Mouse (Mus musculus) kidney, adult 2 months (tissue): Measurements from ENCODE around the gene Pde4d. TPM values are rescaled to one million over a fixed set of nuclear protein-coding genes. Genes with fewer than 3 reads are reported as not detected.

ENCODE experiments used
- DNase-seq: peaks from one replicate; pipeline ENCODE4 v3.0.0; 2021
- H3K27ac ChIP-seq: fragments of 200-500 bp; 2 replicates; pipeline ENCODE4 v1.5.1; 2012; ENCODE audit warnings: low read depth, low read length, control low read depth, inconsistent platforms; ENCODE audit not compliant: insufficient read depth
- H3K27me3 ChIP-seq: fragments of 200-500 bp; replicated peaks from 2 replicates; pipeline ENCODE4 v1.6.1; 2012; ENCODE audit warnings: mild to moderate bottlenecking, moderate library complexity, low read length, inconsistent platforms; ENCODE audit not compliant: control insufficient read depth, insufficient read depth
- H3K36me3 ChIP-seq: fragments of 200-500 bp; 2 replicates; pipeline ENCODE4 v1.6.1; 2012; ENCODE audit warnings: mild to moderate bottlenecking, moderate library complexity, low read length, inconsistent platforms; ENCODE audit not compliant: control insufficient read depth, insufficient read depth
- H3K4me1 ChIP-seq: fragments of 200-500 bp; 2 replicates; pipeline ENCODE4 v1.6.1; 2011; ENCODE audit warnings: low read length; ENCODE audit not compliant: control insufficient read depth, insufficient read depth
- H3K4me3 ChIP-seq: fragments of 200-500 bp; 2 replicates; pipeline ENCODE4 v1.5.1; 2011; ENCODE audit warnings: mild to moderate bottlenecking, low read depth, low read length, control low read depth; ENCODE audit not compliant: insufficient read depth
- CTCF ChIP-seq: fragments of 200-500 bp; conservative IDR thresholded peaks from 2 replicates; pipeline ENCODE4 v1.5.1; 2011; ENCODE audit warnings: low read depth, mild to moderate bottlenecking, control low read depth, low read length, moderate library complexity, mixed read lengths; ENCODE audit not compliant: insufficient read depth, insufficient read length
- POLR2A ChIP-seq: fragments of 200-500 bp; IDR thresholded peaks from one replicate; pipeline ENCODE4 v1.6.1; 2011; ENCODE audit warnings: low read depth, low read length, control low read depth
- WGBS: fragments of 180-500 bp; shearing (Covaris S2); methylation state at CpG from one replicate; pipeline ENCODE4 v1.1.7; 2018; 5-methylcytosine and 5-hydroxymethylcytosine counted together
- polyA plus RNA-seq: library from polyadenylated mRNA; depleted of rRNA; stranded (reverse); fragments of >200 nt; gene quantifications from 2 replicates; pipeline ENCODE4 v1.2.3, GENCODE M21; 2012

Pde4d gene
- polyA plus RNA-seq, 1 experiment: 18.3 TPM

- DNase-seq: no peak
- Histone ChIP-seq H3K27ac (no peak overlapping the region), H3K4me1 (no peaks in the 10 kb centered on the region), H3K4me3 (no peak overlapping the region), H3K36me3 (no peaks in the 10 kb centered on the region), H3K27me3 (no peaks in the 10 kb centered on the region)
- WGBS: 81% methylated on average over 6 of the region's 6 CpGs
- TF ChIP-seq CTCF (no peak), POLR2A (no peak)
These were observed 20.9 kb upstream of the Pde4d start for GRCm38 (mm10) chr13:108428809-108429208.

DNA sequence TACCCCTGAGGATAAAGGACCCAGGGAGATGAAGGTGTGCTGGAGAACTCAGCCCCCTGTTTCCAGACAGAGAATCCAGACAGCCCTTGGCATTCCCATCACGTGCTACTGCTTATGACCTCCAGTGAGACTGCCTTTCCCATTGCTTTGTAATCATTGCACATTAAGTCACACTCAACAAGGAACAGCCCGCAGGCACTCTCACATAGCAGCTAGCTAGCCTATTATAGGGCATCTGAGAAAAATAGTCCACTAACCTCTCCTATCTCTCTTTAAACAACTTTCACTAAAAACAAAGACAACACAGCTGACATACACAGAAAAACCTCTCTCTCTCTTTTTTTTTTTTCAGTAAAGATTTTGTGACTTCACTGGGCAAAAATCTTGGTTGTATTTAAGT is 20.1 kb upstream of the Pde4d start:
- WGBS: 67% methylated on average over 2 of the region's 2 CpGs
- Histone ChIP-seq H3K4me1 (no peaks in the 10 kb centered on the region), H3K36me3 (no peaks in the 10 kb centered on the region), H3K4me3 (no peak overlapping the region), H3K27ac (no peak overlapping the region), H3K27me3 (no peaks in the 10 kb centered on the region)
- TF ChIP-seq CTCF (no peak), POLR2A (no peak)
- DNase-seq: peak; percentile 25

GRCm38 (mm10) chr13:108431776-108432175 is 18.0 kb upstream of the Pde4d start:
- no peak for TF ChIP-seq POLR2A
- TF ChIP-seq CTCF: no peak
- H3K36me3 ChIP-seq: no peaks in the 10 kb centered on the region
- no peak overlapping the region for H3K27ac ChIP-seq
- H3K4me3 ChIP-seq: no peak overlapping the region
- no peaks in the 10 kb centered on the region for H3K27me3 ChIP-seq
- no peak for DNase-seq
- 87% methylated on average over 3 of the region's 3 CpGs for WGBS
- no peaks in the 10 kb centered on the region for H3K4me1 ChIP-seq

- TF ChIP-seq POLR2A (no peak), CTCF (no peak)
- DNase-seq: no peak
- Histone ChIP-seq H3K36me3 (no peaks in the 10 kb centered on the region), H3K4me1 (no peaks in the 10 kb centered on the region), H3K4me3 (no peak overlapping the region), H3K27me3 (no peaks in the 10 kb centered on the region), H3K27ac (no peak overlapping the region)
These were observed 14.1 kb upstream of the Pde4d start for GRCm38 (mm10) chr13:108435687-108436086.

DNA sequence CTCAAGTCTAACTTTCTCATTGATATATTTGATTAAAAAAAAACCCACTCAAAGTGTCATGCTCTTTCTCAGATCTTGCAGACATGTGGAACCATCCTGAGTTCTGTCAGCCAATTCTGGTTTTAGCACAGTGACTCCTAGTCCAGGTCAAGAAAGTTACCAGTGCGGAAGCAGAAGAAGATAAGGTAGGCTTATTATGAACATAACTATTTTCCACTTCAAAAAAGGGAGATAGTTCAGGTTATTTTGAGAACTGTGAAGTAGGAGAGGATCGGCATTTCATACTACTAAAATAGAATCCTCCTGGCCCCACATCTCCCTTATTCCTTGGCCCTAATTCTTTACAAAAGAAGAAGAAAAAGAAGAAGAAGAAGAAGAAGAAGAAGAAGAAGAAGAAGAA is 12.3 kb upstream of the Pde4d start:
- Histone ChIP-seq H3K4me1 (no peaks in the 10 kb centered on the region), H3K4me3 (no peak overlapping the region), H3K36me3 (no peaks in the 10 kb centered on the region), H3K27ac (no peak overlapping the region), H3K27me3 (no peaks in the 10 kb centered on the region)
- TF ChIP-seq POLR2A (no peak), CTCF (no peak)
- no peak for DNase-seq
- WGBS: 96% methylated on average over 2 of the region's 2 CpGs

DNA sequence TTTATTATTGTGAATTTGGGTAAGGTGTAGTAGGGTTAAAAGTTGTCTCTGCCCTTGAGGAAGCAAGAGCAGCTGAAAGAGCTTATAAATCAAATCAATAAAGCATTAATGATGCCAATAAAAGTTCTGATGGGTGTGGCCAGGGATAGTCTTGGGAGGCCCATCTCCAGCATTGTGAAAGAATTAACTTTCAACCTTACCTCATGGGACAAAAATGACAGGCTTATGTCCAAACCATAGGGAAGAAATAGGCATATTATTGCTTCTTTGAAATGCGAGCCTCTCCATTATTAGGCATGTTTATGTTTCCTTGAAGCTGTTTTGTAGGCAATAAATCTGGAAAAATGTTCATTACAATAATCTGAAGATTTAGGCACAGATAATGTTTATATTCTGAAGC is 10.7 kb upstream of the Pde4d start:
- Histone ChIP-seq H3K27ac (no peak overlapping the region), H3K4me1 (no peaks in the 10 kb centered on the region), H3K36me3 (no peaks in the 10 kb centered on the region), H3K4me3 (no peak overlapping the region), H3K27me3 (no peaks in the 10 kb centered on the region)
- TF ChIP-seq CTCF (no peak), POLR2A (no peak)
- whole genome bisulfite sequencing: 81% methylated on average over 1 of the region's 1 CpGs
- DNase-seq: no peak

- 38% methylated on average over 11 of the region's 11 CpGs for WGBS
- H3K27me3 ChIP-seq: no peaks in the 10 kb centered on the region
- TF ChIP-seq CTCF (no peak), POLR2A (no peak)
- H3K36me3 ChIP-seq: no peaks in the 10 kb centered on the region
- DNase-seq: peak; percentile 74
- H3K4me1 ChIP-seq: peaks cover 17% of the 10 kb centered on the region; the same call in 1 of the 2 replicates
- no peak overlapping the region for H3K4me3 ChIP-seq
- H3K27ac ChIP-seq: peak overlapping the region; percentile 76
These were observed 1.3 kb upstream of the Pde4d start for GRCm38 (mm10) chr13:108448348-108448931.

DNA sequence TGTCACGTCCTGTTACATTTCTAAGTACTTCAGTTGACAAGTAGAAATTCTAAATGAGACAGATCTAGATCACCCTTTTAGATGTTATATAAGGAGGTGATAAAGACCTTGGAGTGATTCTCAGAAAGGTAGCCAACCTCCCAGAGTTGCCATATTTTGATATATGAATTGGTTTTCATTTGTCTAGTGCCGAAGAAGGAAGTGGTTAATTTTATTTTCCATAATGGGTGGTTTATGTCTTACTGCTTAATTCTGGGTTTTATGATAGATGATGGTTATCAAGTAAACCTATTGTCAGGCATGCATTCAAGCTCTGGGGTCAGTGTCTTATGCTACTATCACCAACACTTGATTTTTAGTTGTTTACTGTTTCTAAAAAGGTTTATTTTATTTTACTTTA is 1.4 kb downstream of the Pde4d start:
- TF ChIP-seq POLR2A: no peak
- no peak for TF ChIP-seq CTCF
- Histone ChIP-seq H3K4me1 (peaks cover 21% of the 10 kb centered on the region; the same call in 1 of the 2 replicates), H3K4me3 (no peak overlapping the region), H3K27ac (no peak overlapping the region), H3K27me3 (no peaks in the 10 kb centered on the region), H3K36me3 (no peaks in the 10 kb centered on the region)
- no peak for DNase-seq
- 64% methylated on average over 2 of the region's 2 CpGs for WGBS
